Mouse (Mus musculus): ENCODE measurements around the gene Vmn1r45.

DNA sequence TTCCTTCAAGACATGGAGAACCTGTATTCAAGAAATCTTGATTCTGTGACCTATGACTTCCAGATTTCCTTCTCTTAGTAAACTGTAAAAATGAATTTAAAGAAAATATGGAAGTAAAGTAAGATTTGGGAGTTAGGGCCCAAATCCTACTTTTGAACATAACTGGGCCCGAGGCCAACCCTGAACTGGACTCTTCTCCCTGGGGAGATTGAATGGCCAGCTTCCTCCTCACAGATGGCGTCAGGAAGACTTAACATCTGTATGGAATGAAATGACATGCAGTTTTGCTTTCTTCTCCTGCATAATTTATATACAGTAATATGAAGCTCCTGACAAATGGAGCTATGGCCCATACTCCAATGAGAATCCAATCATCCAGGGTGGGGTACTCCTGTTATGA is 528 bp upstream of the Vmn1r45 start:
- no peak for TF ChIP-seq E2F4 (IDR thresholded peaks at IDR 0.05; ENCODE audit: insufficient read depth)
- TF ChIP-seq POLR2AphosphoS2 (IDR thresholded peaks at IDR 0.05; ENCODE audit: insufficient read length, low read depth): no peak
- TF ChIP-seq USF1 (IDR thresholded peaks at IDR 0.05; ENCODE audit: low read depth): no peak
- no peak for TF ChIP-seq MAX (IDR thresholded peaks at IDR 0.05; ENCODE audit: low read depth)
